Mouse (Mus musculus) G1E-ER4 (cell line): ENCODE results near the gene Krt35. TPM values are rescaled to one million over a fixed set of nuclear protein-coding genes. Genes with fewer than 3 reads are reported as not detected.

ENCODE experiments used
- GATA1 ChIP-seq: IDR thresholded peaks from one replicate; pipeline ENCODE4 v1.8.0; 2012; ENCODE audit warnings: low read length, inconsistent platforms
- polyA plus RNA-seq: library from polyadenylated mRNA; stranded (reverse); fragments of >175 nt; gene quantifications from 2 replicates; pipeline ENCODE4 v1.2.3, GENCODE M21; 2012

The Krt35 gene
- polyA plus RNA-seq, 1 experiment = not detected

DNA sequence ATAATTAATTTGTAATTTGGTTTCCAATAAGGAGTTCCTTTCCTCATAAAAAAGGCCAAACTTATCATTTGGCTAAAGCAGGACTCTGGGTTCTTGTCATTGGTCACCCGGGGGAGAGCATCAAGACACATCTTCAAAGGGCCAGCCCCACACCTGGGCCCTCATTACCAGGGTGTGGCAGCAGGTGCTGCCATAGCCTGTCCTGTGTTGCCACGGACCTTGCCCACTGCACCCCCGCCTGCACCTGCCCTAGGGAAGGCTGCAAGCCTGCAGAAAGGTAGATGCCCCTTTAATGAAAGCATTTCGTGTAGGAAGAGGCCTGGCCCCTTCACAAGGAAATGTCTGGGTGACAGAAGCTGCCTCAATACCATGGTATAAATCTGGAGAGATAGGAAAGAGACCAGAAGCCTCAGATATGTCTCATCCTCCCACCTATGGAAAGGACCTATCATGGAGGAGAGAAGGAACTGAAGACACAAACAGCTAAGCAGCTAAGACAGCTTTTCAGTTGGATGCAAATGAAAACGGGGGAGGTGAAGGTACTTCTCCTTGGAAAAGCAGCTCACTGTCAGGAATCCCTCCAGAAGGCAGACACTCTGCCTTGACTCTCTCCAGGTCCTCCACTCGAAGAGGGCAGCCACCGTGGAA, 7.5 kb downstream of the Krt35 start:
- no peak for TF ChIP-seq GATA1

DNA sequence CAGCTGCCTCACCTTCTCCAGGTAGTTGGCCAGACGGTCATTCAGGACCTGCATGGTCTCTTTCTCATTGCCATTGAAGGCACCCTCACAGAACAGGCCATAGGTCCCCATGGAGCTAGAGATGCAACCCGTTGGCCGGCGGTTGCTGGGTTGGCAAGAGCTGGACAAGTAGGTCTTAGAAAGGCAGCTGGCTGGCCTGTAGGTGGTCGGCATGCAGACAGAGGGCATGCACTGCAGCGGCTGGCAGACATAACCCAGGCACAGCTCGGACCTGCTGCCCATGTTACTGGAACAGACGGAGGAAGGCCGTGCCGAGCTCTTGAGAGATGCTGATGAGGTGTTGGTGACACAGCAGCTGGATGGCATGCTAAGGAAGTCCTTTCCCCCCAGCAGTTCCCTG, 8.2 kb downstream of the Krt35 start, which contains the start of gene Krt32:
Gene Krt32 (minus strand): TSS at position 366 of the 400 bp plus-strand sequence.
- TF ChIP-seq GATA1 = no peak

DNA sequence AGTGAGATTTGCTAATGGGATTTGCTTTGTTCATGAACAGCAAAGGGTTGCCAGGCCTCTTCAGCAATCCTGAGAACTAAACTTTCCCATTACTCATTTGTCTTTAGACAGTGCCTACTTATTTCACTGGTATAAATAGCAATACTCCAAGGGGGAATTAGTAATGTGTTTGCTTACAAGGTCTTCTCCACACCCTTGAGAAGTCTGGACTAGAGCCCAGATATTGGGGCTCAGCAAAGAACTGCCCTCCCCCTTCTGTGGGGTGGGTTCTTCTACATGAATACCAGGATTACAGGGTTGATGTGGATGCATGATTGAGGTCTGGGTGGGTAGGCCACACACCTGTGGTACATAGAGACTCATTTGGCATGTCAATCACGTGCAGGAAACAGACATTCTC, 22.2 kb downstream of the Krt35 start:
- no peak for TF ChIP-seq GATA1

DNA sequence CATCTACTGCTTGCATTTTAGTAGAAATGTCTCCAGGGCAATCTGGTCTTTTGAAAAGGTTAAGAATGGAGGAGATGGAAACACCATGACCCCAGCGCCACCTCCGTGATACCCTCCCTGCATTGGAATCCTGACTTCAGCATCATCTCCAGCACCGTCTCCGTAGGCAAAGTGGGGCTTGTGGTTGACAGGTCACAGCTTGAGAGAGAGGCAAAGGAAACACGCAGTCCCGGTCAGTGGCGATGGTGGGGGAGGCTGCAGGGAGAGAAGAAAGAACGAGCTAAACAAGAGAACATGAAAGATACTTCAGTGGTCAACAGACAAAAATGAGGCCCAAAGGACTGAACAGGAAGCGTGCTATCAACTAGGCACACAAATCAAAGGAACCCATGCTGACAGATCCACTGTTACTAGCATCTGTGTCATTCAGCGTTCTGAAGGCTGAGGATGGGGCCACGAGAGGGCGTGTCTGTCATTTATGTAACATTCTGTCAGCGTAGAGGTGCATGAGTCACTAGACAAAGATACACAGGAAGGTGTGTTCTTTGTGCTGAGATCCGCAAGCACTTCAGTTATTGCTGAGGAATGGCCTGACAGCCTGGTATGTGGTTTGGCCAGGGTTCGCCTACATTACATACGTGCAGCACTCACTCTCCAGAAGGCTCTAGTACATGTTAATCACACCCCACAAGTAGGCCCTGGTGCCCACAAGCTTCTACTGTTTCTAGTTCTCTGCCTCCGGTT, 28.6 kb downstream of the Krt35 start:
- no peak for TF ChIP-seq GATA1

DNA sequence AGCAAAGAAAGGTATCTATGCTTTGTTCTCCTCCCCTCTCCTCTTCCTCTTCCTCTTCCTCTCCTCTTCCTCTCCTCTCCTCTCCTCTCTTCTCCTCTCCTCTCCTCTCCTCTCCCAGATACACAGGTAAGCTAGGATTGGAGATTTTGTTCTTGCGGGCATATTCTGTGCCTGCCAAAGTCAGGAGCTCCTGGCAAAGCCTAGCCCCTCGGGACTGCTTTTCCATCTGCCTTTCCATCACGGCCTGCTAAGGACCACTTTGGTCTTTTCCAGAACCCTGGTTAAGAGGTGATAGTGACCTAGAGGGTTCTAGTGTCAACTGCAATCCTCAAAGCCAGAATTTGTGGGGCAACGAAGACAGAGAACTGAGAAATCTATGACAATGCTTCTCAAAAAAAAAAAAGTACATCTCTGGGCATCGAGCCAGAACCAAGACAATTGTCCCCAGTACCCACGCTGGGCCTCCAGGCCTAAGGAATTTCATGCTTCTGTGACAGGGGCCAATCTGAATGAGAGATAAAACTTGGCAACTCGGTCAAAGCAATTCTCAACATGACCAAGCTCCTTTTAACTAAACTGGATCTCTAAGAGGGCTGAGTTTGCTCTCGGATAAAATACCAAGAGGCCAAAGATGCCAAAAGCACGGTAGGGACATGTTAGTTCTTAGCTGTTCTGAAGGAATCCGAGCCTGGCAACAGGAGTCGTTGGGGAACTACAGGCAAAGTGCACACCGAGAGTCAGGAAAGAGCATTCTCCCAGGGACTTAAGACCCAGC, 29.6 kb downstream of the Krt35 start:
- TF ChIP-seq GATA1 = no peak

DNA sequence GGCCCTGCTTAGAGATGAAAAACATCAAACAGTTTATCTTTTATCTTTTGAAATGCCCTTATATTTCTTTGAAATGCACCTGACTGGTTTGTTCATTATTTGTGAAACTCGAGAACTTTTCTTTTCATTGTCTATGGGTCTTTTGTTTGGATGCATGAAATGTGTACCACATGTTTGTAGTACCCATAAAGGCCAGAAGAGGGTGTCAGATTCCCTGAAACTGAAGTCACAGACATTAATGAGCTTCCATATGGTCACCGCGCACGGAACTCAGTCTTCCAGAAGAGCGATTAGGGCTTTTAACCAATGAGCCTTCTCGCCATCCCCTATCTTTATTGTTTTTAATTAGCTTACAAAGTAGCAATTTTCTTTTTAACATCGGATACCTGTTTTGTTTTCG, 37.2 kb downstream of the Krt35 start:
- no peak for TF ChIP-seq GATA1

- TF ChIP-seq GATA1 = no peak
Observed at GRCm38 (mm10) chr11:100055686-100056655, 40.1 kb downstream of the Krt35 start.

- no peak for TF ChIP-seq GATA1
Observed at GRCm38 (mm10) chr11:100050451-100050850, 45.6 kb downstream of the Krt35 start, which contains the start of gene Krt31. Gene Krt31 (minus strand): TSS chr11:100050551.

GRCm38 (mm10) chr11:100047193-100047592, 48.8 kb downstream of the Krt35 start:
- no peak for TF ChIP-seq GATA1

DNA sequence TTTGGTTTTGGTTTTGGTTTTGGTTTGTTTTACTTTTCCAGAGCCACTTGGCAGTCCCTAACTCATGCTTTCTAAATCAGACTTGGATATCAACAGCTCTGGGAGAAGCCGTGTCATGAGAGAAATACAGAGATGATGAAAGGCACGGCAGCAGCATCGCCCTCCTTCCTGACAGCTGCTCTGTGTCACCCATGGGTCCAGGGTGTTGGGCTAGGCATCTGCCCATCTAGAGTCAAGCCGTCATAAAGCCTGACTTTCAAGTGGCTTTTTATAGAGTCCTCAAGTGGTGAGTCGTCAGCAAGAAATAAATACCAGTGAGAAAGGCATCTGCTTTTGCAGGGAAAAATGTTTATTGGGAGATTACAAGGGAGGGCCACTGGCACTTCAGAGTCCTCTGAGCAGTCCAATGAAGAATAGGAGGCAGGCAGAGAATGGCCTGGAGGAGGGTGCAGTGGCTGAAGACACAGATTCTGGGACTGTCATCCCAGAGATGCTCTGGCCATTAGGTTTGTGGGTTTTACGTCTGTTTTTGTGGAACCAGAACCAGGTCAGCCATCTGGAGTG, 49.7 kb downstream of the Krt35 start:
- TF ChIP-seq GATA1 = no peak

Other genes starting within 250 kb of the Krt35 start
- gene Krtap4-16, start 244.6 kb downstream of the Krt35 start, polyA plus RNA-seq = not detected in 2 replicates
- not detected in 2 replicates for gene Gm11568, start 238.3 kb downstream of the Krt35 start, polyA plus RNA-seq
- not detected in 2 replicates for gene Gm11559, start 231.8 kb downstream of the Krt35 start, polyA plus RNA-seq
- not detected in 2 replicates for gene Krtap9-1, start 222.9 kb downstream of the Krt35 start, polyA plus RNA-seq
- not detected in 2 replicates for gene Gm11567, start 217.1 kb downstream of the Krt35 start, polyA plus RNA-seq
- not detected in 2 replicates for gene Krtap31-1, start 188.3 kb downstream of the Krt35 start, polyA plus RNA-seq
- gene Gm11565, start 181.5 kb downstream of the Krt35 start, polyA plus RNA-seq = not detected in 2 replicates
- gene Krtap31-2, start 159.9 kb downstream of the Krt35 start, polyA plus RNA-seq = not detected in 2 replicates
- gene Krtap9-5, start 147.8 kb downstream of the Krt35 start, polyA plus RNA-seq = not detected in 2 replicates
- gene Krtap29-1, start 117.2 kb downstream of the Krt35 start, polyA plus RNA-seq = not detected in 2 replicates
- not detected in 2 replicates for gene Krtap16-1, start 109.6 kb downstream of the Krt35 start, polyA plus RNA-seq
- gene Krtap17-1, start 102.2 kb downstream of the Krt35 start, polyA plus RNA-seq = not detected in 2 replicates
- not detected in 2 replicates for gene Krt33a, start 80.0 kb downstream of the Krt35 start, polyA plus RNA-seq
- not detected in 2 replicates for gene Krt33b, start 66.4 kb downstream of the Krt35 start, polyA plus RNA-seq
- gene Krt34, start 54.7 kb downstream of the Krt35 start, polyA plus RNA-seq = not detected in 2 replicates
- not detected in 2 replicates for gene Krt31, start 45.7 kb downstream of the Krt35 start, polyA plus RNA-seq
- gene Krt32, start 8.0 kb downstream of the Krt35 start, polyA plus RNA-seq = not detected in 2 replicates
- not detected in 2 replicates for gene Krt36, start 9.4 kb upstream of the Krt35 start, polyA plus RNA-seq
- gene Krt13, start 25.3 kb upstream of the Krt35 start, polyA plus RNA-seq = not detected in 2 replicates
- not detected in 2 replicates for gene Krt15, start 39.7 kb upstream of the Krt35 start, polyA plus RNA-seq
- gene Krt19, start 52.4 kb upstream of the Krt35 start, polyA plus RNA-seq = not detected in 2 replicates
- gene Krt9, start 97.0 kb upstream of the Krt35 start, polyA plus RNA-seq = not detected in 2 replicates
- not detected in 2 replicates for gene Krt14, start 111.3 kb upstream of the Krt35 start, polyA plus RNA-seq
- gene Krt16, start 152.7 kb upstream of the Krt35 start, polyA plus RNA-seq = not detected in 2 replicates
- 0.04 TPM in 1 of 2 replicates, not detected in the other for gene Krt17, start 164.8 kb upstream of the Krt35 start, polyA plus RNA-seq
- not detected in 2 replicates for gene Krt42, start 173.6 kb upstream of the Krt35 start, polyA plus RNA-seq
- gene Eif1, start 223.6 kb upstream of the Krt35 start, polyA plus RNA-seq = 517 and 775 TPM in 2 replicates
- gene Gast, start 238.2 kb upstream of the Krt35 start, polyA plus RNA-seq = not detected in 2 replicates